Mouse (Mus musculus) stomach, postnatal 0 days (tissue): ENCODE data around the gene Gm28269. TPM values are rescaled to one million over a fixed set of nuclear protein-coding genes. Genes with fewer than 3 reads are reported as not detected.

Source experiments
- ATAC-seq: fragments of 200-750 bp; cut with Nextera tagmentation; 2 replicates; pipeline ENCODE4 v1.8.0; 2017; ENCODE audit not compliant: low FRiP score, low TSS enrichment
- DNase-seq: peaks from one replicate; pipeline ENCODE4 v3.0.0-alpha.2; 2016; ENCODE audit warnings: low spot score
- H3K27ac ChIP-seq: fragments of 300-500 bp; sonication (generic); replicated peaks from 2 replicates; pipeline ENCODE4 v1.5.1; 2014; ENCODE audit warnings: mild to moderate bottlenecking, control low read depth
- H3K27me3 ChIP-seq: fragments of 300-500 bp; sonication (generic); 2 replicates; pipeline ENCODE4 v1.6.1; 2014; ENCODE audit warnings: low read length; ENCODE audit not compliant: control insufficient read depth, insufficient read depth
- H3K36me3 ChIP-seq: fragments of 300-500 bp; sonication (generic); 2 replicates; pipeline ENCODE4 v1.6.1; 2014; ENCODE audit warnings: low read length, mixed read lengths; ENCODE audit not compliant: control insufficient read depth, insufficient read depth
- H3K4me1 ChIP-seq: fragments of 300-500 bp; sonication (generic); replicated peaks from 2 replicates; pipeline ENCODE4 v1.6.1; 2014; ENCODE audit warnings: antibody characterized with exemption; ENCODE audit not compliant: control insufficient read depth, insufficient read depth
- H3K4me2 ChIP-seq: fragments of 300-500 bp; sonication (generic); replicated peaks from 2 replicates; pipeline ENCODE4 v1.6.1; 2014; ENCODE audit warnings: low read depth, mild to moderate bottlenecking, control low read depth, moderate library complexity
- H3K4me3 ChIP-seq: fragments of 300-500 bp; sonication (generic); 2 replicates; pipeline ENCODE4 v1.5.1; 2014; ENCODE audit warnings: low read depth, low read length, control low read depth
- H3K9ac ChIP-seq: fragments of 300-500 bp; sonication (generic); 2 replicates; pipeline ENCODE4 v1.6.1; 2014; ENCODE audit warnings: mild to moderate bottlenecking, low read length, control low read depth, mixed read lengths
- H3K9me3 ChIP-seq: fragments of 300-500 bp; sonication (generic); 2 replicates; pipeline ENCODE4 v1.6.1; 2016; ENCODE audit warnings: low read length; ENCODE audit not compliant: control insufficient read depth
- CTCF ChIP-seq: IDR thresholded peaks from 2 replicates; pipeline ENCODE4 v1.5.1; 2016; ENCODE audit warnings: antibody characterized with exemption, low read depth, mild to moderate bottlenecking, moderate library complexity
- EP300 ChIP-seq: optimal IDR thresholded peaks from 2 replicates; pipeline ENCODE3; 2016; ENCODE audit warnings: antibody characterized with exemption
- WGBS: fragments of 180-500 bp; shearing (Covaris S2); extraction: QIAGEN DNeasy Blood & Tissue Kit; methylation state at CpG from one replicate; pipeline ENCODE4 v1.1.7; 2014; 5-methylcytosine and 5-hydroxymethylcytosine counted together
- polyA plus RNA-seq: library from polyadenylated mRNA; unstranded; fragments of >200 nt; fragmentation: Nextera tagmentation; extraction: Ambion mirVana; gene quantifications from 2 replicates; pipeline ENCODE4 v1.2.1, GENCODE M21; 2015

The Gm28269 gene
- polyA plus RNA-seq: not detected in 2 replicates

DNA sequence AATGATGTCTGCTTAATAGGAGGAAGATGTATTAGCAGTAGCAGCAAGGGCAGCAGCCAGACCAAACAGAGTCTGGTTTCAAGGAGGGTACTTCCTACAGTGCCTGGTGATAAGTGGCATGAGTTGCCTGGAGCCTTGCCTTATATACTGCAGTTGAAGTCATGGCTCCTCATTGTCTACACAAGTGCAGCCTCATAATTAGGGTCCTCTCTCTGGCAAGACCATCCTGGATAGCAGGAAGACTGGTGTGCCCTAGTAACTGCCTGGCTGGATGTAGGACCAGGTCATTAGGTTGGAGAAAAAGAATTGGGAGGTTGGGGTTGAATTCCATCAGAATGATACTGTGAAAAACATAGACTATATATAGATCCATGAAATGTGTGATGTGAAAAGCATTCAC, at the start of gene Gm28269:
Gene Gm28269 (minus strand): TSS at position 101 of the 400 bp plus-strand sequence.
- Histone ChIP-seq H3K9ac (no peak within 1 kb of the TSS), H3K27me3 (no peaks in the 10 kb centered on the region), H3K36me3 (no peaks in the 10 kb centered on the region), H3K9me3 (no peaks in the 10 kb centered on the region), H3K27ac (no peak within 1 kb of the TSS), H3K4me1 (no peaks in the 10 kb centered on the region), H3K4me3 (no peak within 1 kb of the TSS), H3K4me2 (no peak within 1 kb of the TSS)
- DNase-seq (no peak), ATAC-seq (no peak)
- TF ChIP-seq EP300 (no peak), CTCF (no peak)

DNA sequence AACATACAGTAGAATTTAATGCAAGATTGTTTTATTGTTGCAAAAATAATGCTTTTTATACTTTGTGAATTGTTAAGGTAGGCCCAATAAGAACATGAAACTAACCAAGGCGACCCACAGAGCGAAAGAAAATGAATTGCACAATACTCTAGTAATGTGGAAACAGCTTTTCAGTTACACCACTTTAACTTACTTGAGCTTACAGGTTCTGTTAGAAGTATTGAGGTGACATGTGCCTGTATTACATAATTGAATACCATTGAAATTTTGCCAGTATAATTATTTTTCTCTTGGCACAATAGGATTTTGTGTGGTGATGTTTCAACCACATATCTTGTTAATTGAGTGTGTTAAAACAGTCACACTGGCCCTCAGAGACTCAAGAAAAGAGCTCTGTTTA, 28.0 kb downstream of the Gm28269 start:
- Histone ChIP-seq H3K27ac (no peak overlapping the region), H3K27me3 (no peaks in the 10 kb centered on the region), H3K4me2 (no peak overlapping the region), H3K9me3 (no peaks in the 10 kb centered on the region), H3K4me1 (no peaks in the 10 kb centered on the region), H3K4me3 (no peak overlapping the region), H3K36me3 (no peaks in the 10 kb centered on the region), H3K9ac (no peak overlapping the region)
- WGBS: 81% methylated on average over 2 of the region's 2 CpGs
- TF ChIP-seq CTCF (no peak), EP300 (no peak)
- ATAC-seq (no peak), DNase-seq (no peak)

DNA sequence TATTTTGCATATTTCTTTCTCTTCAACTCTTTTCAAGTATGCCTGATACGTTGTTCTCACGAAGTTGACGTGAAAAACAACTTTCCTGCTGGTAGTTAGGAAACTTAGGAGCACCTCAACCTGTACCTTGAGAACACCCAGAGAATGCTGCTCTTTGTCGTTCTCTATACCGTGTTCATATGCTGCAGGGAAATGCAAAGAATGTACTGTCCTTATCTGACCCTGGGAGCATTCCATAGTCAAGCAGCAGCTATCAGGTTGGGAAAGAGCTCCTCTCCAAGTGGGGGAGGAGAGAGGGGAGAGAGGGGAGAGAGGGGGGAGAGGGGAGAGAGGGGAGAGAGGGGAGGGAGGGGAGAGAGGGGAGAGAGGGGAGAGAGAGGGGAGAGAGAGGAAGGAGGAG, 29.6 kb downstream of the Gm28269 start:
- no peaks in the 10 kb centered on the region for H3K27me3 ChIP-seq
- 49% methylated on average over 5 of the region's 5 CpGs for WGBS
- no peak overlapping the region for H3K4me3 ChIP-seq
- no peaks in the 10 kb centered on the region for H3K36me3 ChIP-seq
- no peak for ATAC-seq
- H3K9ac ChIP-seq: no peak overlapping the region
- H3K4me1 ChIP-seq: no peaks in the 10 kb centered on the region
- H3K27ac ChIP-seq: no peak overlapping the region
- no peak for DNase-seq
- TF ChIP-seq CTCF (no peak), EP300 (no peak)
- no peak overlapping the region for H3K4me2 ChIP-seq
- no peaks in the 10 kb centered on the region for H3K9me3 ChIP-seq

DNA sequence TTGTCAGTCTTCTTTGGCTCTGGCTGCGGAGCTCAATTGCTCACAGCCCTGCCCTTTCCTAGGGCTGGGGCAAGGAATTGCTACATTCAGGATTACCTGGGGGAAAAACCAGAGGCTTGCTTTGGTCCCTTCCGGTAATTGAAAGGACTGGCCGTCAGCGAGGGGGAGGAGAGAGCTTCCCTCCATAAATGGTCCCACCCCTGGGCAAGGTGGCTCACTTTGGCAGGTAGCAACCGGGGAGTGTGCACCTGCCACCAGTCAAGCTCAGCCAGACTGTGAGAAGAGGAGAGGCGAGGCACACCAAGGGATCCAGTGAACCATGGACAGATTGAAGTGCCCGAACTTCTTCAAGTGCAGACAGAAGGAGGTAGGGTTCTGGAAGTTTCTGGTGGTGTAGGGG, 30.1 kb downstream of the Gm28269 start, which contains the start of gene Slc6a14:
Gene Slc6a14 (plus strand): TSS at position 68 of the 400 bp plus-strand sequence.
- Histone ChIP-seq H3K4me2 (no peak within 1 kb of the TSS), H3K9ac (no peak within 1 kb of the TSS), H3K4me1 (no peaks in the 10 kb centered on the region), H3K27ac (no peak within 1 kb of the TSS), H3K36me3 (no peaks in the 10 kb centered on the region), H3K27me3 (no peaks in the 10 kb centered on the region), H3K9me3 (no peaks in the 10 kb centered on the region), H3K4me3 (no peak within 1 kb of the TSS)
- WGBS: 55% methylated on average over 7 of the region's 7 CpGs
- DNase-seq: peak; percentile 11
- no peak for TF ChIP-seq CTCF
- TF ChIP-seq EP300: no peak
- ATAC-seq: no peak

DNA sequence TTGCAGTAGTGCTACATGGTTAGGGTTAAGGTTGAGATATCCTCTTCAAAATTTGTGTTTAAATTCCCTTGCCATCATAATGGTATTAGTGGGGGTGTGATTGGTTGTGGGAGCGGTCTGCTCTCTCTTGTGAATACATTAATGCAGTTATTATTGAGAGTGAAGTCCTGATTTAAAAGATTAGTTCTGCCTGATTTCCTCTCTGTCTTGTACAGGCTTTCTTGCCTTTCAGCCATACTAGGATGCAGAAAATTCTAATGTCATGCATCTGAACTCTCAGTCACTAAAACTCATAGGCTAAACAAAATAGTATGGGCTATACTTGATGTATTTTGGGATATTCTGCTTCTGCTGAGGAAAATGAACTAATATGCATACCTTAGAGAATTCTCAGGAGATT, 40.4 kb downstream of the Gm28269 start:
- Histone ChIP-seq H3K4me1 (no peaks in the 10 kb centered on the region), H3K9me3 (no peaks in the 10 kb centered on the region), H3K9ac (no peak overlapping the region), H3K4me3 (no peak overlapping the region), H3K4me2 (no peak overlapping the region), H3K36me3 (no peaks in the 10 kb centered on the region), H3K27ac (no peak overlapping the region), H3K27me3 (no peaks in the 10 kb centered on the region)
- WGBS: 84% methylated on average over 1 of the region's 1 CpGs
- no peak for ATAC-seq
- TF ChIP-seq CTCF (no peak), EP300 (no peak)
- DNase-seq: no peak

DNA sequence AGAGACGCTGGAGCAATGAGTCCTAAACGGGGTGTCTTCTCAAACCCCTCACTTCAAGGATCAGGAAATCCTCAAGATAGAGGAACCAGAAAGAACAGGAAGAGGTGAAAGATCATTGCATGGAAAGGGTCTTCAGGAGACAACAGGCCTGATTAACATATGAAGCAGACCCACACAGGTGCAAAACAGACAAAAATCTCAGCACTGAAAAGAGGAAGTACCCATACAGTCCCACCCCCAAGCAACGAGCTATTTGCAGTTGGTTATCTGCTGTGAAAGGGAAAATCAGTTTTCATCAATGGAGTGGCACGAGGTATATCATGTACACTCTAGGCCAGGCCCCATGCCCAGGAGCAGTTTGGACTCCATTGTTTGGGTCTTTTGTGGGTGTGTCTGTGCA, 43.3 kb downstream of the Gm28269 start:
- Histone ChIP-seq H3K36me3 (no peaks in the 10 kb centered on the region), H3K27ac (no peak overlapping the region), H3K9ac (no peak overlapping the region), H3K4me1 (no peaks in the 10 kb centered on the region), H3K4me3 (no peak overlapping the region), H3K4me2 (no peak overlapping the region), H3K9me3 (no peaks in the 10 kb centered on the region), H3K27me3 (no peaks in the 10 kb centered on the region)
- DNase-seq (no peak), ATAC-seq (no peak)
- TF ChIP-seq CTCF: no peak
- no peak for TF ChIP-seq EP300
- 73% methylated on average over 4 of the region's 4 CpGs for WGBS
